Mouse (Mus musculus): Measurements from ENCODE around the gene Hivep2. TPM values are rescaled to one million over a fixed set of nuclear protein-coding genes. Genes with fewer than 3 reads are reported as not detected.
A peak's percentile ranks its signal among the peaks of the same experiment; 100 is the strongest.

The Hivep2 gene
- total RNA-seq, 2 experiments from 2014 or later = 1.2 to 1.6 TPM

GRCm38 (mm10) chr10:14127826-14128225, 162.0 kb downstream of the Hivep2 start:
- no peak for ATAC-seq (replicated peaks; ENCODE audit: poor library complexity)

DNA sequence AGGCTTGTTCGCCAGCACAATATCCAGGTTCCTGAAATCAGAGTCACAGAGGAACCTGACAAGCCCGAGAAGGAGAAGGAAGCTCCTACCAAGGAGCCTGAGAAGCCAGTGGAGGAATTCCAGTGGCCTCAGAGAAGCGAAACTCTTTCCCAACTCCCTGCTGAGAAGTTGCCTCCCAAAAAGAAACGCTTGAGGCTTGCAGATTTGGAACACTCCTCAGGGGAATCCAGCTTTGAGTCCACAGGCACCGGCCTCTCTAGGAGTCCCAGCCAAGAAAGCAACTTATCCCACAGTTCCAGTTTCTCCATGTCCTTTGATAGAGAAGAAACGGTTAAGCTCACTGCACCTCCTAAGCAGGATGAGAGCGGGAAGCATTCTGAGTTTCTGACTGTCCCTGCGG, 164.4 kb downstream of the Hivep2 start:
- ATAC-seq (replicated peaks; ENCODE audit: poor library complexity) = no peak

- no peak for ATAC-seq (replicated peaks; ENCODE audit: poor library complexity)
Observed at GRCm38 (mm10) chr10:14131307-14131706, 165.4 kb downstream of the Hivep2 start.

DNA sequence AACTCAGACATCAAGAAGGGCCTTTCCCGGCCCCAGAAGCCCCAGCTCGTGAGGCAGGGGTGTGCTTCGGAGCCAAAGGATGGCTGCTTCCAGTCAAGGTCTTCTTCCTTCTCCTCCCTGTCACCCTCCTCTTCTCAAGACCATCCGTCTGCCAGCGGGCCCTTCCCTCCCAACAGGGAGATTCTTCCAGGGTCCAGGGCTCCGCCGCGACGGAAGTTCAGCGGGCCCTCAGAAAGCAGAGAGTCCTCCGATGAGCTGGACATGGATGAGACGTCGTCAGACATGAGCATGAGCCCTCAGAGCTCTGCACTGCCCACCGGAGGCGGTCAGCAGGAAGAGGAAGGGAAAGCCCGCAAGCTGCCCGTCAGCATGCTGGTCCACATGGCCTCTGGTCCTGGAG, 166.2 kb downstream of the Hivep2 start:
- ATAC-seq (replicated peaks; ENCODE audit: poor library complexity) = no peak

- ATAC-seq (replicated peaks; ENCODE audit: poor library complexity) = peak; percentile 86
Observed at GRCm38 (mm10) chr10:14132937-14133336, 167.1 kb downstream of the Hivep2 start.

DNA sequence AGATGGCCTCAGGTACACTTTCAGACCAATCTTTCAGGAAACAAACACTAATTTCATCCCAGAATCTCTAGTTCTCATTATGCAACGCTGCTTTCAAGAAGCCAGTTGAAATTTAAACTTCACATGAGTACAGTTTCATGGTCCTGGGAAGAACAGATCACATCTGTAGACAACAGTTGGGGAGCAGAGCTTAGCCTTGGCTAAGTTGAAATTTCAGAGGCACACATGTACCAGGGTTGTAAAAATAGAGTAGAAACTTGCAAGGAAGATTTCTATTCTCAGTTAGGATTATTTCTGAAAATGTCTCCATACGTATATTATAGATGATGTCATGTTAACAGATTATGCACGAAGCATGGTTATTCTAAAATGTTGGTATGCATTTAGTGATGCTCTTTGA, 172.8 kb downstream of the Hivep2 start:
- ATAC-seq (replicated peaks; ENCODE audit: poor library complexity) = no peak

- ATAC-seq (replicated peaks; ENCODE audit: poor library complexity) = no peak
Observed at GRCm38 (mm10) chr10:14144840-14145239, 179.0 kb downstream of the Hivep2 start.

GRCm38 (mm10) chr10:14164829-14165228, 199.0 kb downstream of the Hivep2 start:
- no peak for ATAC-seq (replicated peaks; ENCODE audit: poor library complexity)

- ATAC-seq (replicated peaks; ENCODE audit: poor library complexity) = peak; percentile 74
Observed at GRCm38 (mm10) chr10:14168197-14168844, 202.4 kb downstream of the Hivep2 start.

DNA sequence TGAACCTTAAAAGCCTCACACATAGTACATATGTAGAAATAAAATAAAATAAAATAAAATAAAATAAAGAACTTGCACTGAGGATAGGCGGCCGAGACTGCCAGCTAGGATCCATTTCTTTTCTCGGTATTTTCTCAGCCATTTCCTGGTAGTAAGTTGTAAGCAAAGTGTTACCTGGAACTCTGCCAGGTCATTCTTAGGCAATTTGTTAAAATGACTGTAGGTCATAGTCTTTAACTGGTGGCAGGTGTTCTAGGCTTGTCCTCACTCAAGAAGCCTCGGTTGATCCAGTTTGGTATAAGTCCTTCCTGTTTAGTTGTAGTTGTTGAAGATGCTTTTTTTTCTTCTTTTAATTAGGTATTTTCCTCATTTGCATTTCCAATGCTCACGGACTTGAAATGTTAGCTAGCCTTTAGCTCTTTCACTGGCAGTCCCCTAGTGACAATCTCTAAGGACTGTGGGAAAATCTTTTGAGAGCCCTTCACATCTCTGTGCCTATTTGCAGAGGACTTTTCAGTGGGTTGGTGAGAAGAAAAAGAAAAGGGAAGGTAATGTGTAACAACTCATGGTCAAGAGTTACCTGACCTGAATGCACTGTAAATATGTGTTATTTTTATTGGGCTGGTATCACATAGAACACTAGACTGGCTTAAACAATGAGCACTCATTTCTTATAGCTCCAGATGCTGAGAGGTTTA, 203.1 kb downstream of the Hivep2 start:
- ATAC-seq (replicated peaks; ENCODE audit: poor library complexity) = no peak

- ATAC-seq (replicated peaks; ENCODE audit: poor library complexity) = peak; percentile 88
Observed at GRCm38 (mm10) chr10:14174124-14174523, 208.2 kb downstream of the Hivep2 start.

DNA sequence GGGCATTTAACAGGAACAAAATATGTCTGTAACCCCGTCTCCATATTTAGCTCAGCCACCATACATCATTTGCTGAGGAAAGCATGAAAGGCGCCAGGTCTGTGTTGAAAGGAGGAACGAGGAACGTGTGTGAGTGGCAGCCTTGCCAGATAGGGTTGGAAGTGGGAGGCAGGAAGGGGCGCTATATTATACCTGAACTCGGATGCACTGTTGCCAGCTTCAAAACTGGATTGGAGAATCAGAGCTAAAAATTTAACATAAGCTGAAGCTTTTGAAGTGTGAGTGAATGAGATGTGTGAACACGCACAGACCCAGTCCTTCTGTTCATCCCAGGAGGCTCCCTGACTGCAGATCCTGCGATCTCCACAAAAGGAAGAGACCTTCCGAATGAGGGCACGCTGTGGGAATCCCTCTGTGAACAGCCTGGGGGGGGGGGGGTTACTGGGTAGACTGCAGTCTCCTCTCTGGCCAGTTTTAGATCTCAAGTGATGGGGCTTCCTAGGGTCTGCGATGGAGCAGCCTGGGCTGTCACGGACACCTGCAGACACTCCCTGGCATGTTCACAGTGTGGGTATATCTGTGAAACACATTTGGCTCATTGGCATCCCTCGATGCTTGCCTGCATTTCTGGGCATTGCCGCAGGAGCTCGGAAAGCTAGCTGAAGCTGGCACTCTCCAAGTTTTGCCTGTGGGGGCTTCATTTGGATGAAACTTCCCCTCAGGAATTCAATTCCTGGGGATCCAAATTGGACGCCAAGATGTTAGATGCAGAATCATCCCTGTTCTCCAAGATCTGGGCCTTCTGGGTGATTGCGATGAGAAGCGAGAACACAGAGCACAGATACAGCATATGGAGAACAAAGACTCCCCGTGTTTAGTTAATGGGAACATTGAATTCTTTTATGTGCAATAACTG, 213.8 kb downstream of the Hivep2 start:
- ATAC-seq (replicated peaks; ENCODE audit: poor library complexity) = peak; percentile 39; the same call in 1 of the 2 replicates

DNA sequence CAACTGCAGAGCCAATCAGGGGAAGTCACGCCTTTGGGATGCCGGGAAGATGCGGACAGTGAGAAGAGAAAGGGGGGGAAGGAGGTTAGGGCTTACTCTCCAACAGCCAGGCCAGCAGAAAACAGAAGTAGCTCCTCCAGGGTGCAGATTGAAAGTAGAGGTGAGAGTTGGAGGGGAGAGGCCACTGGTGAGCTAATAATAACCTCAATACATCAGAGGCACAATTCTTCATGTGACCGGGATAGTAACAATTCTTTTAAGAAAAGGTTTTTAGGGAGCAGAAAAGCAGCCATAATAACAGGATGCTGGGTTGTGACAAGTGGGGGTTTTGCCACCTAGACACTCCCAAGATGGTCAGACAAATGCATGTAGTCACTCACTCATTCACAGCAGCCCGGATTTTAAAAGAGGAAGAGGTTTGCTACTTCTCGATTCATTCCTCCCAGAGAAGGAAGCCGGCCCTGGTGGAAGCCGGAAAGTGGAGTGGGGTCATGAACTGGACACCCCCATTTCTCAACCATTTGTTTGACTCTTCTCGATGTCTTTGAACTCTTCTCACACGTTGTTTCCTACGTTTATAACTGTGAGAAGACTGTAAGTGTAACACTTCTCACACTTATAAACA, 220.6 kb downstream of the Hivep2 start:
- peak; percentile 83 for ATAC-seq (replicated peaks; ENCODE audit: poor library complexity)

GRCm38 (mm10) chr10:14189050-14189449, 223.2 kb downstream of the Hivep2 start:
- ATAC-seq (replicated peaks; ENCODE audit: poor library complexity) = peak; percentile 77

- ATAC-seq (replicated peaks; ENCODE audit: poor library complexity) = no peak
Observed at GRCm38 (mm10) chr10:14191202-14191601, 225.3 kb downstream of the Hivep2 start.

GRCm38 (mm10) chr10:14192156-14192555, 226.3 kb downstream of the Hivep2 start:
- ATAC-seq (replicated peaks; ENCODE audit: poor library complexity) = no peak

DNA sequence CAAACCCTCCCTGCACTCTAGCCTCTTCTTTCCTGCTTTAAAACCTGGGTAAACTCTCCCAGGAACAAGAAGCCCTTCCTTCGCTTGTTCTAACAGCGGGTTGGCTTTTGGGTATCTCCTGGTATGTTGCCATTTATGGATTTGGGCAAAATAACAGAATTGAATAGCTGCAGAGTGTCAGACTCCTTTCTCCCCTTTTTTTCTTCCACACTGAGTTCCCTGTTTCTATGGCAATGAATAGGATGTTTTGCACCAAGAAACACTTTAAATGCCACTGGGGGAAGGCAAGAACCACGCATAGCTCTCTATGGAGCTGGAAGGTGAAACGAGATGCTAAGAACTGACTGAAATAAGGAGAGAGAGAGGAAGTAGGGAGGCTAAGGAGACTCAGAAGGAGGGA, 227.8 kb downstream of the Hivep2 start:
- no peak for ATAC-seq (replicated peaks; ENCODE audit: poor library complexity)

- no peak for ATAC-seq (replicated peaks; ENCODE audit: poor library complexity)
Observed at GRCm38 (mm10) chr10:14195778-14196650, 230.1 kb downstream of the Hivep2 start.

GRCm38 (mm10) chr10:14196785-14197184, 230.9 kb downstream of the Hivep2 start:
- no peak for ATAC-seq (replicated peaks; ENCODE audit: poor library complexity)

- ATAC-seq (replicated peaks; ENCODE audit: poor library complexity) = peak; percentile 64
Observed at GRCm38 (mm10) chr10:14197261-14197660, 231.4 kb downstream of the Hivep2 start.
